Mouse (Mus musculus): ENCODE measurements around the gene Rpl23.

DNA sequence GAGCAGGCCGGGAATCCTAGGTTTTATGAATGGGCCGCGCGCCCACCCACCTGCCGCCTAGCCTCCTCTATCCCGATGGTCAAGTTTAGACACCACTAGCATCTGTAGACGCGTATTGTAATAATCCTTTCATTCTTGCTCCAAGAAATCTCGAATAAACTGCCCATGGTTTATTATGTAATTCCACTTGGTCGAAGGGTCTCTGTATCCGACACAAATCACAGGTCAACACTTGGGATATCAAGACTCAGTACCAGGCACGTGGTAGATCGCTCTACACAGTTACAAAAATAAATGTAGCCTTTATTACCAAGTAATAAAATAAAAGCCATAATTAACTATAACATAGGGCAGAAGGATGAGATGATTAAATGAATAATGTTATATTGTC is 36.9 kb downstream of the Rpl23 start:
- TF ChIP-seq CTCF (IDR thresholded peaks at IDR 0.05; ENCODE audit: extremely low read depth, insufficient read depth, insufficient read length, insufficient replicate concordance) (no peak), POLR2A (IDR thresholded peaks at IDR 0.05; ENCODE audit: low read depth, low read length) (no peak)

All from spleen, adult 2 months (tissue).